17 mouse cellular contexts compared by ENCODE assay signal in genomic region chr8:70453852-70454251, GRCm38 (mm10). TPM values are rescaled to one million over a fixed set of nuclear protein-coding genes. Genes with fewer than 3 reads are reported as not detected.
DNase-seq lines count a peak whose midpoint lies in the region; ATAC-seq and TF ChIP-seq lines count a peak whose summit lies in the region.
"Had no signal": no experiment of that assay in that cellular context is flagged by ENCODE, and none has a peak within 500 bp of the region (broad histone marks: within the 10 kb centered on the region; RNA-seq: fewer than 3 reads in every experiment).

No protein-coding gene starts in this region.

- peaks cover 10% of the 10 kb centered on the region for H3K4me1 ChIP-seq in cortical plate, adult 2 months (ENCODE audit: control insufficient read depth, insufficient read depth, low read length)
- H3K4me1 ChIP-seq in limb, embryonic 13.5 days: peaks cover 36% of the 10 kb centered on the region
- no peaks in the 10 kb centered on the region for H3K4me1 ChIP-seq in midbrain, embryonic 15.5 days

- peaks cover 30% of the 10 kb centered on the region for H3K36me3 ChIP-seq in limb, embryonic 13.5 days
- 0 out of 2 replicates have a peak, but pooled peaks cover 7% of the 10 kb centered on the region for H3K36me3 ChIP-seq in midbrain, embryonic 15.5 days (replicated peaks)

- whole genome bisulfite sequencing in limb, embryonic 13.5 days: 74% methylated on average over 5 of the region's 5 CpGs
- 89% methylated on average over 5 of the region's 5 CpGs for WGBS in midbrain, embryonic 15.5 days

- H3K27ac ChIP-seq in cortical plate, adult 2 months (ENCODE audit: insufficient read depth, low read length): peak overlapping the region; percentile 27; the same call in 1 of the 2 replicates
- peak overlapping the region; percentile 18; the same call in 1 of the 2 replicates for H3K27ac ChIP-seq in limb, embryonic 13.5 days
- no peak overlapping the region for H3K27ac ChIP-seq in midbrain, embryonic 15.5 days
- H3K27ac ChIP-seq: embryonic facial prominence, embryonic 12.5 days; liver, embryonic 15.5 days had no signal

- H3K4me2 ChIP-seq in limb, embryonic 13.5 days (replicated peaks): no peak overlapping the region
- H3K4me2 ChIP-seq in midbrain, embryonic 15.5 days: no peak overlapping the region
- H3K4me2 ChIP-seq: embryonic facial prominence, embryonic 12.5 days; liver, embryonic 15.5 days had no signal

- H3K9ac ChIP-seq in limb, embryonic 13.5 days: peak overlapping the region; percentile 35; the same call in 1 of the 2 replicates
- no peak overlapping the region for H3K9ac ChIP-seq in midbrain, embryonic 15.5 days
- H3K9ac ChIP-seq: embryonic facial prominence, embryonic 12.5 days; liver, embryonic 15.5 days had no signal

- DNase-seq in gastrocnemius, postnatal 25 days: peak; percentile 43
- no peak for DNase-seq in gastrocnemius, postnatal 4 days (ENCODE audit: low spot score in 2 of 2)
- peak; percentile 51 to 63 for DNase-seq in left cerebral cortex, adult 18-20 months (ENCODE audit: low spot score in 2 of 2)
- no peak for DNase-seq in left cerebral cortex, postnatal 4 days
- no peak for DNase-seq in thymus, postnatal 14 days
- DNase-seq: adrenal gland, postnatal 10 days; B cell, adult 2 months; cerebellum, postnatal 25 days; gastrocnemius, postnatal 10 days; kidney, postnatal 10 days had no signal

- intact Hi-C loops in left cerebral cortex, postnatal 4 days (cut with DNase I): no loop called here

- no peak overlapping the region for H3K4me3 ChIP-seq in cortical plate, adult 2 months (ENCODE audit: insufficient read depth, low read length)
- no peak overlapping the region for H3K4me3 ChIP-seq in limb, embryonic 13.5 days
- no peak overlapping the region for H3K4me3 ChIP-seq in midbrain, embryonic 15.5 days
- H3K4me3 ChIP-seq: embryonic facial prominence, embryonic 12.5 days; liver, embryonic 15.5 days had no signal

- no peak for TF ChIP-seq CTCF in cortical plate, adult 2 months (IDR thresholded peaks at IDR 0.05; ENCODE audit: extremely low read depth, insufficient read depth, low read length)

- no peak for TF ChIP-seq POLR2A in cortical plate, adult 2 months (IDR thresholded peaks at IDR 0.05; ENCODE audit: extremely low read depth, insufficient read depth, low read length)

- H3K9me3 ChIP-seq in limb, embryonic 13.5 days: no peaks in the 10 kb centered on the region
- H3K9me3 ChIP-seq in midbrain, embryonic 15.5 days: no peaks in the 10 kb centered on the region
- H3K9me3 ChIP-seq: embryonic facial prominence, embryonic 12.5 days; liver, embryonic 15.5 days had no signal

- peaks cover 8% of the 10 kb centered on the region; the same call in 1 of the 2 replicates for H3K27me3 ChIP-seq in limb, embryonic 13.5 days
- H3K27me3 ChIP-seq in midbrain, embryonic 15.5 days (replicated peaks): no peaks in the 10 kb centered on the region

- no peak for ATAC-seq in limb, embryonic 13.5 days (ENCODE audit: low FRiP score, low read depth)
- ATAC-seq in midbrain, embryonic 15.5 days (replicated peaks): no peak
- ATAC-seq: inflammation-experienced regulatory T-cells, adult 6 months had no signal

RNA-seq across cellular contexts. Expression of gene Crtc1, which starts 14.5 kb away (rescaled TPM):
- total RNA-seq in gastrocnemius, postnatal 25 days (2021): 1 to 10 TPM; 6.1 to 6.4 TPM
- 10 to 100 TPM; 16.4 to 20.8 TPM for total RNA-seq in gastrocnemius, postnatal 4 days (2021)
- 100 to 1,000 TPM; 152 to 154 TPM for total RNA-seq in left cerebral cortex, adult 18-20 months (2021)
- 100 to 1,000 TPM; 109 TPM for total RNA-seq in left cerebral cortex, postnatal 4 days (2021)
- polyA plus RNA-seq in cortical plate, adult 2 months (2012; rRNA removed): 113 and 115 TPM in 2 replicates
- polyA plus RNA-seq in limb, embryonic 13.5 days (2015; fragmentation: Nextera tagmentation; extraction: Ambion mirVana): 26.7 and 29.9 TPM in 2 replicates
- 57.2 and 58.7 TPM in 2 replicates for polyA plus RNA-seq in midbrain, embryonic 15.5 days (2015; fragmentation: Nextera tagmentation; extraction: Ambion mirVana)

RNA-seq across cellular contexts. Expression of gene Klhl26, which starts 22.9 kb away (rescaled TPM):
- total RNA-seq in gastrocnemius, postnatal 25 days (2021): 1 to 10 TPM; 4.9 to 6.1 TPM
- total RNA-seq in gastrocnemius, postnatal 4 days (2021): 1 to 10 TPM; 8.1 to 10.0 TPM
- total RNA-seq in left cerebral cortex, adult 18-20 months (2021): 10 to 100 TPM; 43.7 to 44.4 TPM
- 10 to 100 TPM; 26.3 to 28.7 TPM for total RNA-seq in left cerebral cortex, postnatal 4 days (2021)
- polyA plus RNA-seq in cortical plate, adult 2 months (2012; rRNA removed): 66.9 and 70.9 TPM in 2 replicates
- polyA plus RNA-seq in limb, embryonic 13.5 days (2015; fragmentation: Nextera tagmentation; extraction: Ambion mirVana): 29.0 and 30.3 TPM in 2 replicates
- 31.0 and 31.4 TPM in 2 replicates for polyA plus RNA-seq in midbrain, embryonic 15.5 days (2015; fragmentation: Nextera tagmentation; extraction: Ambion mirVana)

RNA-seq across cellular contexts. Expression of gene Tmem59l, which starts 33.3 kb away (rescaled TPM):
- not detected for total RNA-seq in gastrocnemius, postnatal 25 days (2021)
- total RNA-seq in gastrocnemius, postnatal 4 days (2021): not detected
- 100 to 1,000 TPM; 295 to 296 TPM for total RNA-seq in left cerebral cortex, adult 18-20 months (2021)
- 10 to 100 TPM; 65.7 to 80.3 TPM for total RNA-seq in left cerebral cortex, postnatal 4 days (2021)
- 368 and 400 TPM in 2 replicates for polyA plus RNA-seq in cortical plate, adult 2 months (2012; rRNA removed)
- polyA plus RNA-seq in limb, embryonic 13.5 days (2015; fragmentation: Nextera tagmentation; extraction: Ambion mirVana): 24.2 and 26.6 TPM in 2 replicates
- 123 and 141 TPM in 2 replicates for polyA plus RNA-seq in midbrain, embryonic 15.5 days (2015; fragmentation: Nextera tagmentation; extraction: Ambion mirVana)
- total RNA-seq: megakaryocyte, adult 5-6 weeks had no signal
- polyA plus RNA-seq: liver, embryonic 15.5 days had no signal

RNA-seq across cellular contexts. Expression of gene Crlf1, which starts 39.1 kb away (rescaled TPM):
- total RNA-seq in gastrocnemius, postnatal 25 days (2021): 1 to 10 TPM; 1.7 to 3.8 TPM
- total RNA-seq in gastrocnemius, postnatal 4 days (2021): 1 to 10 TPM; 3.7 to 4.7 TPM
- total RNA-seq in left cerebral cortex, adult 18-20 months (2021): 1 to 10 TPM; 1.5 to 2.8 TPM
- total RNA-seq in left cerebral cortex, postnatal 4 days (2021): 10 to 100 TPM; 22.3 to 32.3 TPM
- 2.1 and 8.6 TPM in 2 replicates for polyA plus RNA-seq in cortical plate, adult 2 months (2012; rRNA removed)
- polyA plus RNA-seq in limb, embryonic 13.5 days (2015; fragmentation: Nextera tagmentation; extraction: Ambion mirVana): 83.3 and 85.0 TPM in 2 replicates
- 2.4 and 2.9 TPM in 2 replicates for polyA plus RNA-seq in midbrain, embryonic 15.5 days (2015; fragmentation: Nextera tagmentation; extraction: Ambion mirVana)
- total RNA-seq: megakaryocyte, adult 5-6 weeks had no signal
- polyA plus RNA-seq: inflammation-experienced regulatory T-cells, adult 6 months had no signal

RNA-seq across cellular contexts. Expression of gene Rex1bd, which starts 52.7 kb away (rescaled TPM):
- 100 to 1,000 TPM; 112 to 120 TPM for total RNA-seq in gastrocnemius, postnatal 25 days (2021)
- 100 to 1,000 TPM; 118 to 119 TPM for total RNA-seq in gastrocnemius, postnatal 4 days (2021)
- 100 to 1,000 TPM; 118 to 122 TPM for total RNA-seq in left cerebral cortex, adult 18-20 months (2021)
- 100 to 1,000 TPM; 109 to 116 TPM for total RNA-seq in left cerebral cortex, postnatal 4 days (2021)
- polyA plus RNA-seq in cortical plate, adult 2 months (2012; rRNA removed): 201 and 206 TPM in 2 replicates
- polyA plus RNA-seq in limb, embryonic 13.5 days (2015; fragmentation: Nextera tagmentation; extraction: Ambion mirVana): 139 and 148 TPM in 2 replicates
- 164 and 169 TPM in 2 replicates for polyA plus RNA-seq in midbrain, embryonic 15.5 days (2015; fragmentation: Nextera tagmentation; extraction: Ambion mirVana)

Comparison
In these comparisons a context has a peak if more than half of its experiments do, and no peak if none do; other contexts are left out.
1. DNase-seq: peak in gastrocnemius, postnatal 25 days (single experiment) and left cerebral cortex, adult 18-20 months (2 of 2); none in gastrocnemius, postnatal 4 days (0 of 2), left cerebral cortex, postnatal 4 days (single experiment) and thymus, postnatal 14 days (single experiment).
2. RNA of gene Crtc1, which starts 14.5 kb away (total RNA-seq): 152 to 154 TPM in left cerebral cortex, adult 18-20 months and 109 TPM in left cerebral cortex, postnatal 4 days; 16.4 to 20.8 TPM in gastrocnemius, postnatal 4 days and 6.1 to 6.4 TPM in gastrocnemius, postnatal 25 days; every median in the first group is over 4 times any median in the second.
3. RNA of gene Tmem59l, which starts 33.3 kb away (total RNA-seq): 295 to 296 TPM in left cerebral cortex, adult 18-20 months and 65.7 to 80.3 TPM in left cerebral cortex, postnatal 4 days; not detected in gastrocnemius, postnatal 4 days and not detected in gastrocnemius, postnatal 25 days; every median in the first group is over 10 times any median in the second.